Mouse (Mus musculus) intestine, embryonic 16.5 days (tissue): Measurements from ENCODE around the gene Cenpq. TPM values are rescaled to one million over a fixed set of nuclear protein-coding genes. Genes with fewer than 3 reads are reported as not detected.
A peak's percentile ranks its signal among the peaks of the same experiment; 100 is the strongest.

Source experiments
- ATAC-seq: fragments of 200-750 bp; cut with Nextera tagmentation; 2 replicates; pipeline ENCODE4 v1.8.0; 2017; ENCODE audit warnings: moderate TSS enrichment, moderate library complexity
- H3K27ac ChIP-seq: fragments of 300-500 bp; sonication (generic); 2 replicates; pipeline ENCODE4 v1.5.1; 2014; ENCODE audit warnings: mild to moderate bottlenecking, low read length
- H3K27me3 ChIP-seq: fragments of 300-500 bp; sonication (generic); replicated peaks from 2 replicates; pipeline ENCODE4 v1.6.1; 2014; ENCODE audit warnings: low read length, control low read depth, mixed read lengths; ENCODE audit not compliant: control insufficient read depth, insufficient read depth
- H3K36me3 ChIP-seq: fragments of 300-500 bp; sonication (generic); 2 replicates; pipeline ENCODE4 v1.6.1; 2014; ENCODE audit warnings: low read length, control low read depth; ENCODE audit not compliant: control insufficient read depth, insufficient read depth
- H3K4me1 ChIP-seq: fragments of 300-500 bp; sonication (generic); 2 replicates; pipeline ENCODE4 v1.6.1; 2014; ENCODE audit warnings: low read length, control low read depth, mixed read lengths; ENCODE audit not compliant: control insufficient read depth, insufficient read depth
- H3K4me2 ChIP-seq: fragments of 300-500 bp; sonication (generic); 2 replicates; pipeline ENCODE4 v1.6.1; 2014; ENCODE audit warnings: low read depth, low read length, control low read depth
- H3K4me3 ChIP-seq: fragments of 300-500 bp; sonication (generic); 2 replicates; pipeline ENCODE4 v1.5.1; 2014; ENCODE audit warnings: mild to moderate bottlenecking, low read length
- H3K9ac ChIP-seq: fragments of 300-500 bp; sonication (generic); 2 replicates; pipeline ENCODE4 v1.6.1; 2014; ENCODE audit warnings: low read depth, low read length
- H3K9me3 ChIP-seq: fragments of 300-500 bp; sonication (generic); 2 replicates; pipeline ENCODE4 v1.6.1; 2016; ENCODE audit warnings: low read length, control low read depth; ENCODE audit not compliant: control insufficient read depth
- WGBS: fragments of 180-500 bp; shearing (Covaris S2); extraction: QIAGEN DNeasy Blood & Tissue Kit; methylation state at CpG from one replicate; pipeline ENCODE4 v1.1.7; 2014; 5-methylcytosine and 5-hydroxymethylcytosine counted together
- polyA plus RNA-seq: library from polyadenylated mRNA; unstranded; fragments of >200 nt; fragmentation: Nextera tagmentation; extraction: Ambion mirVana; gene quantifications from 2 replicates; pipeline ENCODE4 v1.2.1, GENCODE M21; 2015

The Cenpq gene
- 16.0 and 17.9 TPM in 2 replicates for polyA plus RNA-seq

DNA sequence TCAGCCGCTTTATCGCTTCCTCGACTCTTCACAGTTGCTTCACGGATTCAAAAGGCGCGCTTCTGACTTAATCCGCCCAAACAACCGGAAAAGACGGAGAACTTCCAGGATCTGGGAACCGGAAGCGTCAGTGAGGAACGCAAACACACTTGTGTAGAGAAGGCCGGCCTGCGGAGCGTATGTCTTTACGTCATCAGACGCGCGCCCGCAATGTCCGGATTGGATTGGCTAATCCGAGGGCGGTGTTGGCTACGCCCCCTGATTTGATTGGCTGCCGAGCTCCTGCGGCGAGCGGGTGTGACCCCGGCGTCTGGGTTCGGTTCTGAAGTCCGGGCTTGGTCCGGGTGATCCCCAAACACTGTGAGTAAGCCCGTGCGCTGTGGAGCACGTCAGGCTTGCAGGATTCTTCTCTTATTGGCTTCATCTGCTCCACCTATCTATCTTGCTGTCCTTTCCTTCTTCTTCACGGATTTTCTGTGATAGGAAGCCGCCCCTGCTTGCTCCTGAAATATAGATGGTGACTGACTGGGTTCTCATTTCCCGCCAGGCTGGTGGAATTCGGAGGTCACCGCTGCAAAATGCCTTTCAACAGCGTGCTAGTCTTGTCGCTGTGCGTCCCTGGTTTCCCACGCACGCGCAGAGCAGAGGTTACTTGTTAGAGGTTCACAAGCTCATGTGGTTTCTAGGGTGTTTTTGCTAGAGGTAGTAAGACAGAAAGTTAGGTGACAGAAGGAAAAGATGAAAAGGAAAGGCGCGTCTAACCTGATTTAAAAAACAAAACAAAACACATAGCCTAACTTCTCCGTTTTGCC is at the start of gene Cenpq, which contains the start of gene Mut:
Gene Cenpq, minus strand, starts transcription at position 628 of the 812 bp plus-strand sequence.
Gene Mut, plus strand, starts transcription at position 266 of the 812 bp plus-strand sequence.
- Histone ChIP-seq H3K27me3 (no peaks in the 10 kb centered on the region), H3K4me2 (peak within 1 kb of the TSS; percentile 71), H3K27ac (peak within 1 kb of the TSS; percentile 96), H3K4me1 (no peaks in the 10 kb centered on the region), H3K9me3 (no peaks in the 10 kb centered on the region), H3K36me3 (no peaks in the 10 kb centered on the region), H3K9ac (peak within 1 kb of the TSS; percentile 78), H3K4me3 (peak within 1 kb of the TSS; percentile 84)
- under 1% methylated on average over 50 of the region's 50 CpGs for WGBS
- peak; percentile 100 for ATAC-seq

- no peak overlapping the region for H3K4me2 ChIP-seq
- no peaks in the 10 kb centered on the region for H3K27me3 ChIP-seq
- no peaks in the 10 kb centered on the region for H3K9me3 ChIP-seq
- no peak overlapping the region for H3K27ac ChIP-seq
- ATAC-seq = no peak
- no peak overlapping the region for H3K9ac ChIP-seq
- H3K36me3 ChIP-seq = no peaks in the 10 kb centered on the region
- H3K4me3 ChIP-seq = no peak overlapping the region
- 73% methylated on average over 11 of the region's 11 CpGs for WGBS
- no peaks in the 10 kb centered on the region for H3K4me1 ChIP-seq
These were observed 43.1 kb upstream of the Cenpq start for GRCm38 (mm10) chr17:40977914-40978313.

- Histone ChIP-seq H3K27me3 (no peaks in the 10 kb centered on the region), H3K27ac (no peak overlapping the region), H3K4me3 (no peak overlapping the region), H3K4me1 (no peaks in the 10 kb centered on the region), H3K4me2 (no peak overlapping the region), H3K36me3 (peaks cover 7% of the 10 kb centered on the region; the same call in 1 of the 2 replicates), H3K9ac (no peak overlapping the region), H3K9me3 (no peaks in the 10 kb centered on the region)
- ATAC-seq = no peak
- 86% methylated on average over 3 of the region's 3 CpGs for WGBS
These were observed 13.7 kb upstream of the Cenpq start for GRCm38 (mm10) chr17:40948518-40948917.

DNA sequence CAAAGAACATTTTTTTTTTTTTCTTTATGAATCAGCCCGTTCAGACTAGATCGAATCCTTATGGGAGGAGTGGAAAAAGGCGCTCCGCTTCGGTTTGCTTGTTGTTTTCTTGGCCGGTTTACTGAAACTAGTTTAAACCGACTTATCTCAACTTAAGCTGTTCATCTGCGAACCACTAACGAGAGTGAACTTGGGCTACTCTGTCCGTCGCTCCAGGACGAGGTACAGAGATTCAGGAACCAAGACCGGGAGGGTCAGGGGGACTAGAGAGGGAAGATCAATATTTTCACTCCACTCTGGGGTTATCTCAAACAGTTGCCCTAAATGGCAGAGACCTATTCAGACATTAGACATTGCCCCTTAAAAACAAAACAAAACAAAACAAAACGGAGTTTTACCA is 862 bp downstream of the Cenpq start:
- ATAC-seq = peak; percentile 47
- under 1% methylated on average over 14 of the region's 14 CpGs for WGBS
- H3K4me2 ChIP-seq = peak overlapping the region; percentile 65
- H3K9ac ChIP-seq = peak overlapping the region; percentile 67
- no peaks in the 10 kb centered on the region for H3K9me3 ChIP-seq
- H3K27ac ChIP-seq = no peak overlapping the region
- peak overlapping the region; percentile 84 for H3K4me3 ChIP-seq
- no peaks in the 10 kb centered on the region for H3K36me3 ChIP-seq
- no peaks in the 10 kb centered on the region for H3K27me3 ChIP-seq
- H3K4me1 ChIP-seq = no peaks in the 10 kb centered on the region

GRCm38 (mm10) chr17:40915499-40915898 is 19.3 kb downstream of the Cenpq start:
- Histone ChIP-seq H3K4me3 (no peak overlapping the region), H3K27me3 (no peaks in the 10 kb centered on the region), H3K9me3 (no peaks in the 10 kb centered on the region), H3K4me1 (no peaks in the 10 kb centered on the region), H3K27ac (no peak overlapping the region), H3K36me3 (no peaks in the 10 kb centered on the region), H3K4me2 (no peak overlapping the region), H3K9ac (no peak overlapping the region)
- WGBS = 95% methylated on average over 1 of the region's 2 CpGs
- ATAC-seq = no peak

DNA sequence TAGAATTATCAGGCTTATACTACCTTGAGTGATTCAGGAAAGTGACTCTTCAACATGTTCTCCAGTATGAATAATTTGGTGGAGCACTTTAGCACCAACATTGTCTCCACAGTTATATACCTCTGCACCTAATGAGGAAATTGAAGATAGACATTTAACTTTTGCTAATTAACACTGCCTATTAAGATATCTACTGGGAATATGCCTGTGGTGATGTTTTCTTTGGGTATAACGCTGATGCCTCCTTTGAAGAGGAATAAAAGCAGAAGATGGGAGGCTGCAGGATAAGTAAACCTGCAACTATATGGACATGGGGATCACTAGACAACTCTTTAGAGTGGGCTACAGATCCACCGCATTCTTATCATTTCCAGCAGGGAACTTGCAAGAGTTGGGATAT is 20.6 kb downstream of the Cenpq start, which contains the start of gene Glyatl3:
Gene Glyatl3, minus strand, starts transcription at position 101 of the 400 bp plus-strand sequence.
- no peaks in the 10 kb centered on the region for H3K4me1 ChIP-seq
- no peak within 1 kb of the TSS for H3K4me3 ChIP-seq
- 90% methylated on average over 2 of the region's 2 CpGs for WGBS
- no peaks in the 10 kb centered on the region for H3K36me3 ChIP-seq
- H3K4me2 ChIP-seq = no peak within 1 kb of the TSS
- no peak within 1 kb of the TSS for H3K9ac ChIP-seq
- ATAC-seq = no peak
- no peaks in the 10 kb centered on the region for H3K9me3 ChIP-seq
- H3K27me3 ChIP-seq = no peaks in the 10 kb centered on the region
- H3K27ac ChIP-seq = no peak within 1 kb of the TSS

GRCm38 (mm10) chr17:40904721-40905154 is 30.1 kb downstream of the Cenpq start:
- Histone ChIP-seq H3K4me3 (no peak overlapping the region), H3K4me1 (0 out of 2 replicates have a peak, but pooled peaks cover 2% of the 10 kb centered on the region), H3K27me3 (no peaks in the 10 kb centered on the region), H3K4me2 (peak overlapping the region; percentile 25; the same call in 1 of the 2 replicates), H3K9me3 (no peaks in the 10 kb centered on the region), H3K9ac (no peak overlapping the region), H3K27ac (no peak overlapping the region), H3K36me3 (no peaks in the 10 kb centered on the region)
- no peak for ATAC-seq
- 9% methylated on average over 13 of the region's 14 CpGs for WGBS

GRCm38 (mm10) chr17:40904056-40904597 is 30.7 kb downstream of the Cenpq start:
- ATAC-seq = no peak
- 6% methylated on average over 11 of the region's 11 CpGs for WGBS
- H3K4me1 ChIP-seq = 0 out of 2 replicates have a peak, but pooled peaks cover 2% of the 10 kb centered on the region
- H3K27me3 ChIP-seq = no peaks in the 10 kb centered on the region
- H3K4me3 ChIP-seq = no peak overlapping the region
- no peak overlapping the region for H3K4me2 ChIP-seq
- no peaks in the 10 kb centered on the region for H3K36me3 ChIP-seq
- H3K9me3 ChIP-seq = no peaks in the 10 kb centered on the region
- no peak overlapping the region for H3K9ac ChIP-seq
- H3K27ac ChIP-seq = no peak overlapping the region

DNA sequence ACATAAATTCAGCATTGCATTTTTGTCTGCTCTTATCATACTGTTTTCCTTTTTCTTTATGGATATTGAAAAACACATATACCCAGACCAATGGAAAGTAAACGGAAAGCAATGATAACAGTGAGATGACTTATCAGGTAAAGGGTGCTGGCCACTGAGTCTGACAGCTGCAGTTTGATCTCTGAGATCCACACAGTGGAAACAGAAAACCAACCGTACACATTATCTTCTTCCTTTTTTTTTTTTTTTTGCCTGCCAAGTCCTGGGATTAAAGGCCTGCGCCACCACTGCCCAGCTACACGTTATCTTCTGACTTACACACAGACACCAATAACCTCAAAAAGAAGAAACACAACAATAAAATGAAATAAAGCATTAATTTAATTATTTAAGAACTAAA is 31.5 kb downstream of the Cenpq start:
- Histone ChIP-seq H3K4me3 (no peak overlapping the region), H3K36me3 (no peaks in the 10 kb centered on the region), H3K4me1 (0 out of 2 replicates have a peak, but pooled peaks cover 2% of the 10 kb centered on the region), H3K9me3 (no peaks in the 10 kb centered on the region), H3K27me3 (no peaks in the 10 kb centered on the region), H3K9ac (no peak overlapping the region), H3K4me2 (no peak overlapping the region), H3K27ac (no peak overlapping the region)
- 62% methylated on average over 4 of the region's 4 CpGs for WGBS
- no peak for ATAC-seq
